Mouse (Mus musculus) small intestine, adult 2 months (tissue): ENCODE measurements around the gene Kdelr1.

Experiments
- CTCF ChIP-seq: fragments of 200-500 bp; IDR thresholded peaks from 2 replicates; pipeline ENCODE4 v1.5.1; 2012; ENCODE audit warnings: low read depth, mild to moderate bottlenecking, control low read depth, inconsistent platforms, low read length, moderate library complexity, mixed read lengths; ENCODE audit not compliant: insufficient replicate concordance, insufficient read length; ENCODE audit errors: extremely low read depth
- POLR2A ChIP-seq: fragments of 200-500 bp; IDR thresholded peaks from 2 replicates; pipeline ENCODE4 v1.6.1; 2012; ENCODE audit warnings: low read depth, mild to moderate bottlenecking, control low read depth, inconsistent platforms, low read length, moderate library complexity

GRCm38 (mm10) chr7:45915011-45915410 is 42.4 kb downstream of the Kdelr1 start:
- TF ChIP-seq CTCF (no peak), POLR2A (no peak)
